Mouse (Mus musculus) heart, adult 18-20 months (tissue): ENCODE results near the gene Slc25a38. TPM values are rescaled to one million over a fixed set of nuclear protein-coding genes. Genes with fewer than 3 reads are reported as not detected.

ENCODE experiments used
- DNase-seq, 2 experiments: peaks; one replicate each; pipeline ENCODE4 v3.0.0; 2021 to 2022; ENCODE audit warnings: mixed read lengths in 1 of 2
- long read RNA-seq, 2 experiments: library from polyadenylated mRNA; stranded (forward); transcript quantifications; one replicate each; pipeline ENCODE4 v2.0.0; 2021
- total RNA-seq, 2 experiments: library from RNA; stranded (reverse); gene quantifications; 2 replicates each; pipeline ENCODE4 v1.2.3; 2021

Gene Slc25a38
- total RNA-seq, result 10 to 100 TPM; 21.6 to 23.5 TPM
- long read RNA-seq, experiment 1, transcript Slc25a38-201 (7 exons, 1,791 nt), result major isoform, 14 of 21 reads
- long read RNA-seq, experiment 1, partial matches to known transcripts, result 4 of 21 reads
- long read RNA-seq, experiment 1, other reads (novel, unspliced or antisense), result 3 of 21 reads
- long read RNA-seq, experiment 2, transcript Slc25a38-201 (7 exons, 1,791 nt), result major isoform, 14 of 15 reads
- long read RNA-seq, experiment 2, partial matches to known transcripts, result 0 of 15 reads
- long read RNA-seq, experiment 2, other reads (novel, unspliced or antisense), result 1 of 15 reads

- DNase-seq, result peak; percentile 94 to 96
Measured at GRCm38 (mm10) chr9:120110211-120111018, at the start of gene Slc25a38. Gene Slc25a38, plus strand, starts transcription at chr9:120110374.

DNA sequence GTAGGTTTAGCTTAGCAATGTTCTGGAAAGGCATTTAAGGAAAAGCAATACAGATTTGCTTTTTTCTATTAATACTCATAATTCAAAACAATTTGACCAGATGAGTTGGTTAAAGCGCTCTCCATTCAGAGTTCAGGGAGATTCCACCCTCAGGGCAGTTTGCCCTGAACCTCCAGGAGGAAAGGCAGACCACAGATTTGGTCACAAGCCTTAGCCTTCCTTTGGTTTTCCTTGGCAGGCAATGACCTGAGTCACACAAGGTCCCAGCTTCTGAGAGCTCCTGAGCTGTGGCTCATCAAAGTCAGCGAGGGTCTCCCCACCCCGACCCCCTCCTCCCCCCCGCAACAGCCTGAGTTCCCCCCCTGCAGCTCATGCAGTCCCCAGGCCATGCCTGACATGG is 45.9 kb upstream of the Slc25a38 start:
- DNase-seq, result no peak

DNA sequence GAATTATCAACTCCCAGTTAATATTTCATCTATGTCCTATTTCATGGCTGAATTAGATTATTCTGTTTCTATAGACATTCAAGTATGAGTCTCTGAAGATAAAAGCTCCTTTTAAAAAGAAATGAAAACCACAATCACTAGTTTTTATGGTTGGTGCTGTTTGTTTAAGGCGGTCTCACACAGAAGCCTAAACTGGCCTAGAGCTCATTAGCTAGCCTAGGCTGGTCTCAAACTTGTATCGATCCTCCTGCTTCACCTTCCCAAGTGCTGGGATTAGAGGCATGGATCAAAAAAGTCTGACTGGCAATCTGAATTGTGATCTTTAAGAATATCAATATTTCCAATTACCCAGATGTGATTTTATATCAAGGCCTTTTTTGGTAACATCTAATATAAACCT is 42.6 kb upstream of the Slc25a38 start:
- DNase-seq, result no peak

DNA sequence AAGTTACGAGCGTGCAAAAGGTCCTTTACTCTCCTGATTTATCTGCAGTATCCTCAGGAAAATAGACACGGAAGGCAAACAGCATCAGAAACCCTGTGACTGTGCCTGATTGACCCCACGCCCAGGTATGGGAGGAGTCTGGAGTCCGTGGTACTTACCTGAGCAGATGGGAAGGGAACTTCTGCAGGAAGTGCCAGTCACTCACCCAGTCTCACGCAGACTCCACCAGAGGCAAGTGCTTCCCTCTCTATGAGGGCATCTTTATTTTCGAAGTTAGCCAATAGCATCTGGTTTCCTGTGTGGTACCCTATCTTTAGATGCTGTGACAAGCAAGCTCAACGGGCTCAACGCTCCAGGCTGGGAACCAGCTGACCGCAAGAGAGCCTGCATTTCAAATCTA is 42.1 kb upstream of the Slc25a38 start:
- peak in 1 of 2 experiments; percentile 24 for DNase-seq

DNA sequence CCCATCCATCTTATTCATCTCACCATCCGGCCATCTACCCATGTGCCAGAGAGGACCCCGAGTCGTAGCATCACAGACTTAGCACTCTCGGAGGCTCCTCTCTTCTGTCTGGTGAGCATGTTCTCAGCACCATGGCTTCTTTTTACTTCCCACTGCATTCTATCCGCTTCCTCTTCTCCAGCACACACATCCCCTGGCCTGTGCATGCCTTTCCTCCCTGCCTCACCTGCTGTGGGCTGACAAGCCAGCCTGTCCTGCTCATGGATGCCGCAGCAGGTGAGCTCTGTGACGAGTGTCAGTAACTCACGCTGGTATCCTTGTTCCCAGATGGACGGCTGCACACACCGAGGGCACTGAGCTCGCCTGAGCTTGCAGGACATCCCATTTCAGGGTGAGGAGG is 40.4 kb upstream of the Slc25a38 start, which contains the start of gene Cx3cr1:
TSS of gene Cx3cr1 (minus strand) at position 101 of the 400 bp plus-strand sequence.
- no peak for DNase-seq

GRCm38 (mm10) chr9:120071251-120071650 is 38.9 kb upstream of the Slc25a38 start:
- DNase-seq, result peak; percentile 32 to 50

DNA sequence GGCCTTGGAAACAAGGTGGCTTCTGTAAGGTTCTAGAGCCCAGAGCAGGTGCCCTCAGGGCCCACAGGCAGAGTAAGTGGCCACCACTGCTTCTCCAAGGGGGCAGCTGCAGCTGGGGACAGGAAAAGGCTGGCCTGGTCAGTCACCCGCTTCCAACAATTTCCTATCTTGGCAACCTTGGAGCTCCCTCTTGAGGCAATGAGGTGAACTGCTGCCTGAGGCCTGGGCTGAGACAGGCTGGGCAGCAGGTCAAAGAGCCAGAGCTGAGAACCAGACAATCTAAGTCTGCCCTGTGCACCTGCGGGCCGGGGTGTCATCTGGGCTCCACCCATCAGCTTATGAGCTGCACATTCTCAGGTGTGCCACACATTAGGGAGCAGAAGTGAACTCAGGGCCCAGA is 37.0 kb upstream of the Slc25a38 start:
- peak; percentile 85 to 95 for DNase-seq

- no peak for DNase-seq
Measured at GRCm38 (mm10) chr9:120074516-120074915, 35.7 kb upstream of the Slc25a38 start.

DNA sequence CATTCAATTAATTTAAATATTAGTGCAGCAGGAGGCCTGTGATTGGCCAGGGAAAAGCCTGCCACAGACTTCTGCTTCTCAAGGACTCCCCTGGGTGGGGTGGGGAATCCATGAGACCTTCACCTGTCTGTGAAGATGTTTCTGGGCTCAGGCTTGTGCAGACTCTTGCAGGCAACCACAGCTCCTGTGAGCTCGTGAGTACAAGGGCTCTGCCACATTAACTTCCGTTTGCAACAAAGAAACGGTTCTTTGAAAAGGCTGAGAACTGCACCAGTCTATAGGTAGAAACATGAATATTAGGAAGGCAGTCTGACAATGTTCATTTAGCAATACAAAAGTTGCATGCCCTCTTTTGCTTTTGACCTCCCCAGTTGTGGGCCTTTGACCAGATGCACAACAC is 31.9 kb upstream of the Slc25a38 start:
- DNase-seq, result no peak

DNA sequence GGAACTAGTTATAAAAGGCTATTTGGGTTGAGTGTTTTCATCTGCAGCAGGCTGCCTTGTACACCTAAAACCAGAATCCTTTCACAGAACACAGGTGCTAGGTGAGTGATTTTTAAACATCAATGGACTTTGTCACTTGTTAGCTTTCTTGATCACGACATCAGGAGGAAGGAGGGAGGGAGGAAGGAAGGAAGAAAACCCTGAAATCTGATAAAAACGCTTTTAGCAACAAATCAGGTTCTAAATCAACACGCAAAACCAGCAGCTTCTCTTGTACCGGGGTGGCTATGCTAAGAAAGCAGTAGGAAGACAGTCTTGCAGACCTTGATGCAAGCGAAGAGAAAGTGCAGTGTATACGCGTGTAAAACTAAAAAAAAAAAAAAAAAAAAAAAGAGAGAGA is 30.3 kb upstream of the Slc25a38 start:
- no peak for DNase-seq

DNA sequence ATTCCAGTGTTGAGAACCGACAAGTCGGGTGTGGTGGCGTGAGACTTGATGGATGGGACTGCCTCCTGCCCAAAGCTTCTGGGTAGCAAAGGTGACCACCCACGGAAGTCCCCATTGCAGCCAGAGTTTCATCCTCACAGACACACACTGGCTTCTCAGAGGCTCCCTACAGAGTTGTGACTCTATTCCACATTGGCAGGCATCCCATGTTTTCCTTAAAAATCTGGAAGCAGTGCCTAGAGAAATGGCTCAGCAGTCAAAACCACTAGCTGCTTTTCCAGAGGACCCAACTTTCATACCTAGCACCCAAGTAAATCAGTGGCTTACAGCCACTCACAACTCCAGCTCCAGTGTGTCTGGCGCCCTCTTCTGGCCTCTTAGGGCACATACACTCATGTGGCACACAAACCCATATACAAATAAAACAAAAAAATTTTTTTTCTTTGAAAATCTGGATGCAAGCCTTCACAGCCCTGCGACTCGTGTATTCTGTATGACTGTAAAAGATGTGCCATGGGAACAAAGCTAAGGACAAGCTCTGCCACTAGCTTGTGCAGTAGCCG is 29.5 kb upstream of the Slc25a38 start:
- DNase-seq, result peak; percentile 28 to 33

- DNase-seq, result no peak
Measured at GRCm38 (mm10) chr9:120081247-120081646, 28.9 kb upstream of the Slc25a38 start.

- no peak for DNase-seq
Measured at GRCm38 (mm10) chr9:120081967-120082366, 28.2 kb upstream of the Slc25a38 start.

- no peak for DNase-seq
Measured at GRCm38 (mm10) chr9:120082691-120083090, 27.5 kb upstream of the Slc25a38 start.

DNA sequence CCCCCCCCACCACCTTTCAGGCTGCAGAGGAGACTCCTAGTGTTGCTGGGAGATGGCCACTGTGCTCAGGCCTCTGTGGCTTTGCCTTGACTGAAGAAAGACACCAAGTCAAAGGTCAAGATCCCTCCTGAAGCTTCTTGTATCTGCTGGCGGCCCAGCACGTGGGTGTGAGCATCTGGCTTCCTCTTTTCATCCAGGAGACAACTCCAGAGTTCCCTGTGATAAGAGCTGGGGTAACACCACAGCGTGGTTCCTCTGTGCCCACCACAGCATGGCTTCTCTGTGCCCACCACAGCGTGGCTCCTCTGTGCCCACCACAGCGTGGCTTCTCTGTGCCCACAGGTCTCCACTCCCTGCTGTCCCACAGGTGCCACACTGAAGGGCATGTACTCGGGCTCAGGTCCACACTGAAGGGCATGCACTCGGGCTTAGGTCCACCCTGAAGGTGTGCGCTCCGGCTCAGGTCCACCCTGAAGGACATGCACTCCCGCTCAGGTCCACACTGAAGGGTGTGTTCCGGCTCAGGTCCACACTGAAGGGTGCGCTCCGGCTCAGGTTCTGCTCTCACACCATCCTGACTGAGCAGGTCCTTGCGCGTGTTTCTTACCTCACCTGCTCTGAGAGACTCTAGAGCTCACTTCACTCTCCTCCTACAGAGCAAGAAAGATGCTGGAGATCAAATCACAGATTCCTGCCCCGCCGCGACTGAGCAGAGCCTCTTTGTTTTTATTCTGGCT is 26.8 kb upstream of the Slc25a38 start:
- no peak for DNase-seq

DNA sequence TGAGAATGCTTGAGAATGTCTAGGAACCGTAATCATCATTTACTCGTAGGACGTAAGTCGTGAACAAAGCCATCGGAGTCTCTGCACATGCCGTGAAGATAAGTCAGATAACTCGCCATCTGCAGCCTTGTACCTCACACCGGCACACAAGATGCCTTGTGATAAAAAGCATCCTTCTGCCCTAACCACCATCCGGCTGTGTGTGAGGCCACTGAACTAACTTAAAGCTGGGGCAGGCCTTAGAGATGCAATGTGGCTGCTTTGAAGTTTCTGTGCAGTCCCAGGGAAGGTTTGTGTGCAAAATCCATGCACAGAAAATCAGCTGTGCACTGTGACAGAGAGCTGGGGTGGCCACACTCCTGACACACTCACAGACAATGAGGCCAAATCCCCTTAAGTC is 25.8 kb upstream of the Slc25a38 start:
- no peak for DNase-seq

DNA sequence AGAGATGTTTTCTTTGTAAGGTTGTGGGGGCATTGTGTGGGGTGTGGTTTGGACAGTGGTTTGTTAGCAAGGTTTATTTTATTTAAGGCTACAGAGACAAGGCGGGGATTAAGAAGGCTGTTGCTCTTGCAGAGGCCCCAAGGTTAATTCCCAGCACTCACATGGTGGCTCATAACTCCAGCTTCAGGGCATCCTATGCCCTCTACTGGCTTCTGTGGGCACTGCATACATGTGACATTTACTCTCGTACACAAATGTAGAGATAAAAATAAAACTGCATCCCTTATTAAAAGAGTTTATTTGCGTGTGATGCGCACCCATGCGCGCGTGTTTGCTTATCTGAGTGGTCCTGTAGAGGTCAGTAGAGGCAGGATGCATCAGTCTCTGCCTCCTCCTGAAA is 21.0 kb upstream of the Slc25a38 start:
- DNase-seq, result no peak

DNA sequence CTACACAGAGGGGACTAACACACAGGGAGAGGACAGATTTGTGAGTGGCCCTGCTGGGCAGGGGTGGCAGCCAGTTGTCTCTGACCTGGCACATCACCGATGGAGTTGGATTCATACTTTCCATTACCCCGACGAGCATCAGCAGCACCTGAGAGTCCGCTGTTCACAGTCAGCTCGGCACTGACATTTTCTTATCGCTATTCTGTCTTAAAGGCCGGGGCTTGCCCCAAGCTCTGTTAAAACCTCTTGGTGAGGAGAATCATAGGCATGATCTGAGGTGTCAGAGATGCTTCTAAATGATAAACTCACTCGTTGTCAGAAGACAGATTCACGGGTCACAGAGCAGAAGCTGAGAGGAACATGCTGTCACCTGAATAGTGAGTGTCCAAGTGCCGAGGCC is 19.1 kb upstream of the Slc25a38 start:
- no peak for DNase-seq

DNA sequence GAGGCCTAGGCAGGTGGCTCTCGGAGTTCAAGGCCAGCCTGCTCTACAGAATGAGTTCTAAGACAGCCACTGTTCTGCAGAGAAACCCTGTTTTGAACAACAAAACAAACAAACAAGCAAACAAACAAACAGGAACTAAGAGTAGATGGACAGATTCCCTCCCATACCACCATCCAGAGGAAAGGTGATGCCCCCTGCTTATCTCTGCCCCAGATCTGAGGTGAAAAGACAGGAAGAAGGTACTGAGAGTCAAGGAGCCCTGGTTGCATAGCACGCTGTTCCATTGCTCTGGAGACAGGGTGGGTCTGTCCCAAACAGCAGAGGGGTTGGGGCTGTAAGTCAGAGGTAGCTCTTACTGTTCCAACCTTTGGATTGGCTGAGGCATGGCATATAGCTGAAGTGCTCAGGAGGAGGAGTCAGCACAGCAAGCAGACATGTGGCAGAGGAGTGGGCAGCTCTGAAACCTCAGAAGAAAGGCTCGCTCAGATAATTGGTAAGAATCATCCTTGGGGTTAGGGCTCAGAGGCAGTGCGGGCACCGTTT is 18.4 kb upstream of the Slc25a38 start, which contains the start of gene Ccr8:
TSS of gene Ccr8 (plus strand) at position 419 of the 543 bp plus-strand sequence.
- DNase-seq, result no peak

DNA sequence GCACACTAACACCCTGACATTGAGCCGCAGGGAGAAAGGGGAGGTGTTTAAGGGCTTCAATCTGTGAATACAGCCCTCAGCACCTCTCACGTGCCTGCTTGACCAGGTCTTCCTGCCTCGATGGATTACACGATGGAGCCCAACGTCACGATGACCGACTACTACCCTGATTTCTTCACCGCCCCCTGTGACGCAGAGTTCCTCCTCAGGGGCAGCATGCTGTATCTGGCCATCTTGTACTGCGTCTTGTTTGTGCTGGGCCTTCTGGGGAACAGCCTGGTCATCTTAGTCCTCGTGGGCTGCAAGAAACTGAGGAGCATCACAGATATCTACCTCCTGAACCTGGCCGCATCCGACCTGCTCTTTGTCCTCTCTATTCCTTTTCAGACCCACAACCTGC is 16.5 kb upstream of the Slc25a38 start:
- no peak for DNase-seq

GRCm38 (mm10) chr9:120095886-120096285 is 14.3 kb upstream of the Slc25a38 start:
- no peak for DNase-seq

DNA sequence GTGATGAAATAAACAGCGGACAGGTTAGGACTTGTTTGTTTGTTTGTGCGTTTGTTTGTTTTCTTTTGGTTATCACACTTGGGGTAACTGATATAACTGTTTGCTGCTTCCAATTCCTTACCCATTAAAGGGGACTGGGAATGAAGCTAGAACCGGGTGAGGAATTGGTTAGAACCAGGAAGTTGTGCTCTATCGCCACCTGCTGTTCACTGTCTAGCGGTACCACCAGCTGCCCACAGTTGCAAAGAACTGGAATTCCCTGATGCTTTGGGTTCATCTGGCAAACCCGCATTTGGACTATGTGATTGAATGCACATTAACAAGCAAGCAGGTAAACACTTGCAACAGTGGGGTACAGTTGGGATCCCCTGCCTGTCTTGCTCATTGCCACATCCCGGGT is 11.5 kb upstream of the Slc25a38 start:
- DNase-seq, result peak; percentile 57 to 87
